Mouse (Mus musculus): ENCODE data around the gene Hist1h1c. TPM values are rescaled to one million over a fixed set of nuclear protein-coding genes. Genes with fewer than 3 reads are reported as not detected.
"Not testable (repeated sequence)": the region's sequence is repeated elsewhere in the genome, so short reads cannot be mapped to it uniquely, and the experiment has no call there.

Gene Hist1h1c
- polyA plus RNA-seq, 1 experiment from 2014 or later = 15.4 TPM

DNA sequence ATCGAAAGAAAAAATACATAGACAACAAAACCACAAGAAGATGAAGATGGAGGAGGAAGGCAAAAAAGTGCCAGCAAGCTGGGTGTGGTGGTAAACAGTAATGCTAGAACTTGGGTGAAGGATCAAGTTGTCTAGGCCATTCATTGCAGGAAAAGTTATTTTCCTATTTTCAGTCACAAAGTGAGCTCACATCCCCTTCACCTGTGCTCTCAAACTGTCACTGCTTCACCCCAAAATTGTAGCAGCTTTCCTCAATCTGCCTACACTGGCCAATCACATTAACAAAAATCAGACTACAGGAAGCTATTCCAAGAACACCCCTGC is 21.3 kb downstream of the Hist1h1c start:
- Histone ChIP-seq H3K4me1 (peaks cover 28% of the 10 kb centered on the region), H3K4me2 (replicated peaks) (peak overlapping the region; percentile 88), H3K27me3 (no peaks in the 10 kb centered on the region), H3K27ac (0 out of 2 replicates have a peak overlapping the region, but pooled peaks have one; percentile 89), H3K9me3 (replicated peaks) (no peaks in the 10 kb centered on the region), H3K4me3 (no peak overlapping the region), H3K36me3 (no peaks in the 10 kb centered on the region), H3K9ac (0 out of 2 replicates have a peak overlapping the region, but pooled peaks have one; percentile 57)
- 69% methylated on average over 1 of the region's 1 CpGs for WGBS
- ATAC-seq (ENCODE audit: low FRiP score) = no peak

DNA sequence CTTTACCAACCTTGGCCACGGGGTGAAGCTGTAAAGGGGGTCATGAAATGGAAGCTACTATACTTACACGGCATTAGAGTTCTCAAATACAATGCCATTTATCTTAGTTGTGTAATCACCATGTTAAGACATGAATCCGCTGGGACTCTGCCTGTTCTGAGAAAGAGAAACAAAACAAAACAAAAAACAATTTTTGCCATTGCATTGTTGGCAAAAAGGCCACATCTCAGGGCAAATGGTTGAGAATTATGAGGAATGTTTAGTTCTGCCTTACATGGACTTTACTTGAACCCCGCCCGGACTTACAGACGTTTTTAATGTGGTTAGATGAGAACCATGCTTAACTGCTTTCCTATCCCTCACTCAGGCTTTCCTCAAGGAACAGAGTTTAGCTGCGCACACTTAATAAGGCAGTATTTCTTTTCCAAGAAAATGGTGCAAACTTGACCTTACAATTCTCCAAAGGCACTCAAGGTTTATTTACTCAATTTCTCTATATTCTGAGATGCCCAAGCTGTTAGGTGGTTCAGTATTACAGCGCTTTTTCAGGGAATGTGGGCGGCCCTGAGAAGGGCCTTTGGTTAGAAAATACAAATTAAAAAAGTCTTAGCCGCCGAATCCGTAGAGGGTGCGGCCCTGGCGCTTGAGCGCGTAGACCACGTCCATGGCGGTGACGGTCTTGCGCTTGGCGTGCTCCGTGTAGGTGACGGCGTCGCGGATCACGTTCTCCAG is 21.8 kb downstream of the Hist1h1c start:
- H3K36me3 ChIP-seq = no peaks in the 10 kb centered on the region
- H3K9ac ChIP-seq = peak overlapping the region; percentile 57
- H3K27me3 ChIP-seq = no peaks in the 10 kb centered on the region
- H3K4me1 ChIP-seq = peaks cover 28% of the 10 kb centered on the region
- H3K4me2 ChIP-seq (replicated peaks) = peak overlapping the region; percentile 88
- WGBS = 1% methylated on average over 23 of the region's 27 CpGs
- H3K27ac ChIP-seq = peak overlapping the region; percentile 89
- H3K9me3 ChIP-seq (replicated peaks) = no peaks in the 10 kb centered on the region
- H3K4me3 ChIP-seq = peak overlapping the region; percentile 40
- peak; percentile 21 for ATAC-seq (ENCODE audit: low FRiP score)

DNA sequence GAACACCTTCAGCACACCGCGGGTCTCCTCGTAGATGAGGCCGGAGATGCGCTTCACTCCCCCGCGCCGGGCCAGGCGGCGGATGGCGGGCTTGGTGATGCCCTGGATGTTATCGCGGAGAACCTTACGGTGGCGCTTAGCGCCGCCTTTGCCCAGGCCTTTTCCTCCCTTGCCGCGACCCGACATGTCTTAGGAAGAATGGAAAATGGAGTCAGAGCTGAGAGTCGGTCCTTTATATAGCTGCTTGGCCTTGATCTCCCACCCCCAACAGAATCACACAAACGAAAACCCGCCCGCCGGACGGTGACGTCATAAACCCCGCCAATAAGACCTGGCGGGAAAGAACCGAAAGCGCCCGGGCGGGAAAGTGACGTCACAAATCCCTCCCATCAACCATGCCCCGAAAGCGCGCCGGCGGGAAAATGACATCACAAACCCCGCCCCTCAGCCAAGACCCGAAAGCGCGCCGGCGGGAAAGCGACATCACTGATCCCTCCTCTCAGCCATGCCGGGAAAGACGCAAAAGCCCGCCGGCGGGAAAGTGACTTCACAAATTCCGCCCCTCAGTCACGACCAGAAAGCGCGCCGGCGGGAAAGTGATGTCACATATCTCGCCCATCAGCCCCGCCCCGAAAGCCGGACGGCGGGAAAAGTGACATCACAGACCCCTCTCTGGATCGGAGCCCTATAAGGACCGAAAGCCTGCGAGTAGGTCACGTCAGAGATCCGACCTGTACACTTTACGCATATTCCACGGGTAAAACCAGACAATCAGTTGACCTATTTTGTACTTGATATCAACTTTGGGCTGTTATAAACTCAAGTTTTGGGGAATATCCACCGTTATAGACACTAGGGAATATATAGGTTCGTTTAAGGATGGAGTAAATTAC is 22.6 kb downstream of the Hist1h1c start, which contains the start of gene Hist1h4a:
Gene Hist1h4a (minus strand): TSS at position 259 of the 893 bp plus-strand sequence.
- peaks cover 28% of the 10 kb centered on the region for H3K4me1 ChIP-seq
- no peaks in the 10 kb centered on the region for H3K9me3 ChIP-seq (replicated peaks)
- under 1% methylated on average over 61 of the region's 72 CpGs for WGBS
- H3K9ac ChIP-seq = peak within 1 kb of the TSS; percentile 57
- H3K27me3 ChIP-seq = no peaks in the 10 kb centered on the region
- H3K27ac ChIP-seq = peak within 1 kb of the TSS; percentile 89
- H3K4me2 ChIP-seq (replicated peaks) = peak within 1 kb of the TSS; percentile 88
- no peaks in the 10 kb centered on the region for H3K36me3 ChIP-seq
- peak within 1 kb of the TSS; percentile 40 for H3K4me3 ChIP-seq
- peak; percentile 81 for ATAC-seq (ENCODE audit: low FRiP score)

DNA sequence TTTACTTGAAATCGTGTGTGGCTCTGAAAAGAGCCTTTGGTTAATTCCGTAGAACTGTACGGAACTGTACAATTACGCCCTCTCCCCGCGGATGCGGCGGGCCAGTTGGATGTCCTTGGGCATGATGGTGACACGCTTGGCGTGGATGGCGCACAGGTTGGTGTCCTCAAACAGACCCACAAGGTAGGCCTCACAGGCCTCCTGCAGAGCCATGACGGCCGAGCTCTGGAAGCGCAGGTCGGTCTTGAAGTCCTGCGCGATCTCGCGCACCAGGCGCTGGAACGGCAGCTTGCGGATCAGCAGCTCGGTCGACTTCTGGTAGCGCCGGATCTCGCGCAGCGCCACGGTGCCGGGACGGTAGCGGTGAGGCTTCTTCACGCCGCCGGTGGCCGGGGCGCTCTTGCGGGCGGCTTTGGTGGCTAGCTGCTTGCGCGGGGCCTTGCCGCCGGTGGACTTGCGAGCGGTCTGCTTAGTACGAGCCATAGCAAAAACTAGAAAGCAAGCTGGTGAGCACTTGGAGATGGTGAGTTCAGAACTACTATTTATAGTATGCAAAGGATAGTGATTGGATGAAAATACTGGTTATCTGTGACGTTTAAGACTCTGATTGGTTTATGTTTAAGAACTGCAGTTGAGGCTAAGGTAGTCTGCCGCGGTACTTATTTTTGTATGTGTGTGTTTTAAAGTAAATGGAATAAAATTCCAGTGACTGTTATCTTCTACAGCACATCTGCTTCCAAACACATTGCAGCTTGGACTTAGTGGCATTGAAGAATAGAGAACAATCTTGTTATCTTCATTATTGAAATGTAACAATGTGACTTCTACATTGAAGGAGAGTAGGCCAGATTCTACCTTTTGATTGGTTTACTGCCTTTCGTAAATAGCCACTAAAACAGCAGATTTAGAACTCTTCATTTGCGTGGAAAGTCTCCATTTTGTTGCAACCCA is 23.5 kb downstream of the Hist1h1c start, which contains the start of gene Hist1h3a:
Gene Hist1h3a (minus strand): TSS at position 516 of the 951 bp plus-strand sequence.
- H3K27me3 ChIP-seq; H3K36me3 ChIP-seq; H3K9me3 ChIP-seq (replicated peaks): not testable (repeated sequence)
- H3K4me2 ChIP-seq (replicated peaks) = peak within 1 kb of the TSS; percentile 88
- H3K4me1 ChIP-seq = peaks cover 26% of the 10 kb centered on the region
- H3K27ac ChIP-seq = peak within 1 kb of the TSS; percentile 89
- peak within 1 kb of the TSS; percentile 54 for H3K4me3 ChIP-seq
- WGBS = under 1% methylated on average over 27 of the region's 52 CpGs
- ATAC-seq (ENCODE audit: low FRiP score) = peak; percentile 62
- peak within 1 kb of the TSS; percentile 67 for H3K9ac ChIP-seq

DNA sequence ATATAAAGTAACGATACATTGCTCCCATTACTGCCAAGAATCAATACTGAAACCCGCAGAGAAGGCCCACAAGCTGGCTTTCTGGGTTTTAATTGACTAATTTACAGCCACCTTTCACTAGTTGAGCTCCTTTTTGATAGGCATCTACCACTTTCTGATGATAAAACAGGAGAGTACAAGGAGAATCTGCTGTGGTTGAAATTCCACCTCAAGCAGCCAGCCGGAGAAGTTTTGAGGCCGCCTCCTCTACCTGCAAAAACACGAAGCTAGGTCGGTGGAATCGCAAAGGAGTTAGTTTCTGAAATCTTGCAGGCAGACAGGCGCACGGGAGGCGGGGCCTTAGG is 24.6 kb downstream of the Hist1h1c start:
- Histone ChIP-seq H3K27ac (peak overlapping the region; percentile 89), H3K36me3 (no peaks in the 10 kb centered on the region), H3K9me3 (replicated peaks) (no peaks in the 10 kb centered on the region), H3K4me3 (peak overlapping the region; percentile 54), H3K4me1 (peaks cover 23% of the 10 kb centered on the region), H3K4me2 (replicated peaks) (peak overlapping the region; percentile 88), H3K9ac (peak overlapping the region; percentile 67; the same call in 1 of the 2 replicates), H3K27me3 (no peaks in the 10 kb centered on the region)
- 1% methylated on average over 10 of the region's 10 CpGs for WGBS
- no peak for ATAC-seq (ENCODE audit: low FRiP score)

DNA sequence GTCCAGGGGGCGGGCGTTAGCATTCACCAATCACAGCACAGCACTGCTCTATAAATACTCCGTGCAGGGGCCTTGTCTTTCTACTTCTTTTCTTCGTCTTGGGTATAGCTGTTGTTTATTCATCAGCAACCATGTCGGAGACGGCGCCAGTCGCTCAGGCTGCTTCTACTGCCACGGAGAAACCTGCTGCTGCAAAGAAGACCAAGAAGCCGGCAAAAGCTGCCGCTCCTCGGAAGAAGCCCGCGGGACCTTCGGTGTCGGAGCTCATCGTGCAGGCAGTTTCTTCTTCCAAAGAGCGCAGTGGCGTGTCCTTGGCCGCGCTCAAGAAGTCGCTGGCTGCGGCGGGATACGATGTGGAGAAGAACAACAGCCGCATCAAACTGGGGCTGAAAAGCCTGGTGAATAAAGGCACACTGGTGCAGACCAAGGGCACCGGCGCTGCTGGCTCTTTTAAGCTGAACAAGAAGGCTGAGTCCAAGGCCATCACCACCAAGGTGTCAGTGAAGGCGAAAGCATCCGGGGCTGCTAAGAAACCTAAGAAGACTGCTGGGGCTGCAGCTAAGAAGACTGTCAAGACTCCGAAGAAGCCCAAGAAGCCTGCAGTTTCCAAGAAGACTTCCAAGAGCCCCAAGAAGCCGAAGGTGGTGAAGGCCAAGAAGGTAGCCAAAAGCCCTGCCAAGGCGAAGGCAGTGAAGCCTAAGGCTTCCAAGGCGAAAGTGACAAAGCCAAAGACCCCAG is 25.1 kb downstream of the Hist1h1c start, which contains the start of gene Hist1h1a:
Gene Hist1h1a (plus strand): TSS at position 81 of the 738 bp plus-strand sequence.
- no peaks in the 10 kb centered on the region for H3K36me3 ChIP-seq
- peak within 1 kb of the TSS; percentile 67 for H3K9ac ChIP-seq
- no peaks in the 10 kb centered on the region for H3K9me3 ChIP-seq (replicated peaks)
- peak; percentile 57 for ATAC-seq (ENCODE audit: low FRiP score)
- H3K27ac ChIP-seq = peak within 1 kb of the TSS; percentile 89
- peaks cover 23% of the 10 kb centered on the region for H3K4me1 ChIP-seq
- 5% methylated on average over 34 of the region's 34 CpGs for WGBS
- H3K4me3 ChIP-seq = peak within 1 kb of the TSS; percentile 54
- no peaks in the 10 kb centered on the region for H3K27me3 ChIP-seq
- H3K4me2 ChIP-seq (replicated peaks) = peak within 1 kb of the TSS; percentile 88

DNA sequence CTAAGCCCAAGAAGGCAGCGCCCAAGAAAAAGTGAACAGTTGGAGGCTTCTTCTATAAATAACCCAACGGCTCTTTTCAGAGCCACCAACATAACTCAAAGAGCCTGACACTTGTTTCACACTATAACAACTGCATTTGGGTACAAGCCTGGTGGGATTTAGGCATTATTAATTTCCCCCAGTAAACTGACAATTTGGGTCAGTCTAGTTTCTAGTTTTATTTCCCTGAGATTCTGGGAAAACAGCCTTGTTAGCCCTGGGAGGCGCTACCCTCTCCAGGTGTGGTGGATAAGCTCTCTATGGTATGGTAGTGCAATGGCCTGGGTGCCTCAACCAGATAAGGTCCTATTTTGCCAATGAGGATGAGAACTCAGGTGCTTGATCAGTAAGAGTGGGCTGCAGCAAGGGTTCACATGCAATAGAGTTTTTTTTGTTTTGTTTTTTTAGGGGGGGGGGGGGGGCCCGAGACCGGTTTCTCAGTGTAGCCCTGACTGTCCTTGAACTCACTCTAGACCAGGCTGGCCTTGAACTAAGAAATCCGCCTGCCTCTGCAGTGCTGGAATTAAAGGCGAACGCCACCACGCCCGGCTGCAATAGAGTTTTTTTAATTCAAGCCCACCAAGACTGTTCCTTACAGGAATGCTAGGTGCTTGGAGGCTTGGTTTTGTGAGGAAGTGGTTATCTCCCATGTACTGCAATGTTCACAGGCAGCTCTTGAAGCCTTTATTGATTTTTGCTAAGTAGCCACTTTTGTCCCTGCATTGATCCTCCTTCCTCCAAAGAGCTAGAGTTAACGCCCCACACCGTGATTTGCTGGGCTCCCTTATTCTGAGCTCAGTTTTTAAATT is 25.9 kb downstream of the Hist1h1c start:
- Histone ChIP-seq H3K4me1 (peaks cover 23% of the 10 kb centered on the region), H3K27ac (peak overlapping the region; percentile 89; the same call in 1 of the 2 replicates), H3K27me3 (no peaks in the 10 kb centered on the region), H3K36me3 (no peaks in the 10 kb centered on the region), H3K4me3 (peak overlapping the region; percentile 54), H3K9me3 (replicated peaks) (no peaks in the 10 kb centered on the region), H3K4me2 (replicated peaks) (peak overlapping the region; percentile 88), H3K9ac (peak overlapping the region; percentile 67)
- ATAC-seq (ENCODE audit: low FRiP score) = no peak
- WGBS = 30% methylated on average over 12 of the region's 12 CpGs

DNA sequence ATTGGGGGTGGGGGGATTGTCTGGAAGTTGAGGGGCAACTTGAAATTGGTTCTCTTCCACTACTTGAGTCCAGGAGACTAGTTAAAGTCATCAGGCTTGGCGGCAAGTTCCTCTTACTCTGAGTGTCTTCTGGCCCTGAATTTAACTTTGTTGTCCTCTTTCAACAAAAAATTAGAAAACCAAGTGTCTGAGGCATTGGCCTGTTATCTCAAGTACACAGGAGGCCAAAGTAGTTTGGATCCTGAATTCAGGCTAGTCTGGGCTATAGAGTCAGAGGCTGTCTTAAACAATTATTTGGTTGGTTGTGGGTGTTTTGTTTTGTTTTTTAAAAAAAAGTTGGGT is 26.5 kb downstream of the Hist1h1c start:
- H3K36me3 ChIP-seq = no peaks in the 10 kb centered on the region
- H3K9me3 ChIP-seq (replicated peaks) = no peaks in the 10 kb centered on the region
- no peak overlapping the region for H3K9ac ChIP-seq
- no peaks in the 10 kb centered on the region for H3K27me3 ChIP-seq
- no peak overlapping the region for H3K4me3 ChIP-seq
- 74% methylated on average over 1 of the region's 1 CpGs for WGBS
- H3K4me2 ChIP-seq (replicated peaks) = no peak overlapping the region; the same call in 1 of the 2 replicates
- peaks cover 20% of the 10 kb centered on the region for H3K4me1 ChIP-seq
- ATAC-seq (ENCODE audit: low FRiP score) = no peak
- no peak overlapping the region for H3K27ac ChIP-seq

DNA sequence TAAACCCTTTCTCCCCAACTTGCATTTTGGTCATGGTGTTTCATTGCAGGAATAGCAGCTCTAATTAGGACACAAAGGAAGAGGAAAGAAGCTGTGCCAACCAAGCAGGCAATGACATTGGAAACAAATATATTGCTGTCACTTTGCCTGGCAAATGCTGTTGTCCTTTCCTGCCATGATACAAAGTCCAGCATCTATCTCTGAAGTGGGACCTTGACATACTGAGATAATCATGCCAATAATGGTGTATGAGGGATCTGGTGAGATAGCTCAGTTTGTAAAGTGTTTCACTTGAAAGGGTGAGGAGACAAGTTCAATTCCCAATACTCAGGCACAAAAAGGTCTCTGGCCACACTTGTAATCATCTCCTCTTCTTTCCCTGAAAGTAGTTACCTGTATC is 28.2 kb downstream of the Hist1h1c start:
- no peak for ATAC-seq (ENCODE audit: low FRiP score)

DNA sequence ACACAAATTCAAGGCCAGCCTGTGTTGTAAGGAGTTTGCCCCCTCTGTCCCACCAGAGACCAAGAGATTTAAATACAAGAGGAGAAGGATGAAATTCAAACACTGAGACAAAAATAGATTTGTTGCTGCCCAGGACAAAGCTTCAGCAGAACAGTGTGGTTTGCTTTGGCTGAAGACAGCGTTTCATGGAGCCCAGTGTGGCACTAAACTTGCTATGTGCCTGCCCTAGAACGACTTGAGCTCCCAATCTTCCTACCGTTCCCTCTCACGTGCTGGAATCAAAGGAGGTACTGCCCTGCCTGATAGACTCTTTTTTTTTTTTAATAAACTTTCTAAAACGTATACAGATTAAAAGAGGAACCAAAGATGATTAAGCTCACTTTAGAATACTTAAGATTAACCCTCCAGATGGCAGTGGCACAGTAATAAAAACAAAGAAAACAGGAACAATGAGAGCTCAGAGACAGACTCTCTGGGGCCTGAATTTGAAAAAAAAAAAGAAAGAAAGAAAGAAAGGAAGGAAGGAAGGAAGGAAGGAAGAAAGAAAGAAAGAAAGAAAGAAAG is 30.3 kb downstream of the Hist1h1c start:
- H3K9me3 ChIP-seq (replicated peaks) = no peaks in the 10 kb centered on the region
- ATAC-seq (ENCODE audit: low FRiP score) = no peak
- H3K27ac ChIP-seq = no peak overlapping the region
- no peak overlapping the region for H3K4me2 ChIP-seq (replicated peaks)
- H3K27me3 ChIP-seq = no peaks in the 10 kb centered on the region
- H3K9ac ChIP-seq = no peak overlapping the region
- H3K36me3 ChIP-seq = no peaks in the 10 kb centered on the region
- H3K4me1 ChIP-seq = peaks cover 10% of the 10 kb centered on the region
- WGBS = 59% methylated on average over 5 of the region's 5 CpGs
- H3K4me3 ChIP-seq = no peak overlapping the region

More for the DNA sequence above, 28.2 kb downstream of the Hist1h1c start:
- Histone ChIP-seq H3K9ac (no peak overlapping the region), H3K36me3 (no peaks in the 10 kb centered on the region), H3K27me3 (no peaks in the 10 kb centered on the region), H3K27ac (no peak overlapping the region), H3K4me3 (no peak overlapping the region), H3K4me1 (peaks cover 12% of the 10 kb centered on the region), H3K9me3 (replicated peaks) (no peaks in the 10 kb centered on the region), H3K4me2 (replicated peaks) (no peak overlapping the region)

Measured in hindbrain, embryonic 12.5 days (tissue).